Mouse (Mus musculus) testis, adult 2 months (tissue): ENCODE measurements around the gene Zw10.

ENCODE experiments used
- CTCF ChIP-seq: fragments of 200-500 bp; IDR thresholded peaks from 2 replicates; pipeline ENCODE4 v1.5.1; 2012; ENCODE audit warnings: low read depth, mild to moderate bottlenecking, inconsistent platforms, low read length, moderate library complexity; ENCODE audit not compliant: control insufficient read depth, insufficient read depth, insufficient replicate concordance
- POLR2A ChIP-seq: fragments of 200-500 bp; IDR thresholded peaks from 2 replicates; pipeline ENCODE4 v1.6.1; 2012; ENCODE audit warnings: low read depth, mild to moderate bottlenecking, inconsistent platforms, low read length, moderate library complexity; ENCODE audit not compliant: control insufficient read depth

GRCm38 (mm10) chr9:49098871-49099270, 43.5 kb downstream of the Zw10 start:
- TF ChIP-seq POLR2A, result no peak
- no peak for TF ChIP-seq CTCF
